Mouse (Mus musculus) C3H10T1/2 (cell line): ENCODE data around the gene Cercam. TPM values are rescaled to one million over a fixed set of nuclear protein-coding genes. Genes with fewer than 3 reads are reported as not detected.

Experiments
- polyA plus RNA-seq, 2 experiments: library from polyadenylated mRNA; unstranded; fragments of >200 nt; fragmentation: generic; extraction: Trizol; gene quantifications; one replicate each; pipeline ENCODE4 v1.2.1; 2012; ENCODE audit warnings: missing spikeins in 2 of 2

The Cercam gene
- 1 to 10 TPM in 1 of 2 experiments, under 1 TPM in 1; 0.12 to 2.1 TPM for polyA plus RNA-seq

DNA sequence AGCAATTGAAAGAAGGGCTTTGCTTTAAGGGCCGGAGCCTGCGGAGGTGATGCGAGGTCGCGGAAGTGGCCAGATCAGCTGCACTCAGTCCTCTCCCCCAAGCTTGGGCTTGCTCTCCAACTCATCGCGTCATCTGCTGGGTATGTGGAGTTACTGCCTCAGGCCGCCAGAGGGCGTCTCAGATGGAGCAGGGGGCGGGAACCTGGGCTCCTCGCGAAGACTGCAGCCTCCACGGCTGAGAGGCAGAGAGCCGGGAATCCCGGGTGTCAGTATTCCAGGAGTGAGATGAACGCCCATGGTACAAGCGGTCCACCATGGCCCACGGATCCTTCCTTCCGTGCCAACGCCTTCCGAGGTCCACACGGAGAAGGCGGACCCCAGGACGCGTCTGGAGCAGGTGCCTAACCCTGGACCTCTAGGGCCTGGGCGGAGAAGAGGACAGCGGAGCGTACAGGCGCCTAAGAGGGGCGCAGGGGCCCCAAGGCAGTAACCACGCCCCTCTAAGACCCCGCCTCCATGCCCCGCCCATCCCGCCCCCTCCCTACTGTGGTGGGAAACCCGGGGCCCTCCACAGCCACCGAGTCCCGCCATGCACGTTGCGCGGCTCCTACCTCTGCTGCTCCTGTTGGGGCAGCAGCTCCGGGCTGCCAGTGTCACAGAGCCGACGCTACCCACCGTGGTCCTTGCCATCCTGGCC, at the start of gene Cercam:
Cercam (plus strand) TSS at position 216 of the 697 bp plus-strand sequence.

DNA sequence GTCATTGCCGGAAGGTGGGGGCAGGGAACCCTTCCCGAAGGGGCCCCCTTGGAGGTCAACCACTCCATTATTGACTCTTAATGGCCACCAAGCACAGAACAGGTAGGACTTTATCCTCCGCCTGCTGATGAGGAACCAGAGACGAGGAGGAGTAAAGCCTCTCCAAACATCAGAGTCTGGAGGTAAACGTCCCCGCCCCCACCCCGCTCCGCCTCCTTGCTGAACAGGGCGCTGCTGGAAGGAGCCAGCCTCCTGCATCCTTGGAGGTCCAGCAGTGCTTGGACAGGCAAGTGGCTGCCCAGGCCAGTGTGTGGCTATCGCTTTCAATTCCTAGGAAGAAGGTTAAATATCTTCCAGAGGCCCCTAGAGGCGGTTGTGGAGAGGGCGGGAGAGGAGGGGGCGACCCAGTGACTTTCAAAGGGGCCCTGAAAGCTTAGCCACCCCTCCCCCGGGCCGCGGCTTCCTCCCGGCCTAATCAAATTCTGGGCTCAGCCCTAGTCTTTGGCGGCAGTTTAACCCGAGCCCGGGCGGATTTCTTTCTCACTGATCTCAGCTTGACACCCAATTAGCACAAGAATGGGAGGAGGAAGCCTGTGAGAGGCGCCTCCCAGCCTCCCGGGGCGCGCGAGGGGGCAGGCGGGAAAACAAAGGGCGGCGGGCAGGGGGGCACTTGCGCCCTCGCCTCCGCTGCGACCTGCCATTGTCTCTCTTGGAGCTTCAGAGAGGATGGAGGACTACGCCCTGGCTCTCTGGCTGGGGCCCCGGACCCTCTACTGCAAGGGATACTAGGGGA, 48.7 kb upstream of the Cercam start, which contains the start of gene Urm1:
Urm1 (plus strand) TSS at position 51 of the 793 bp plus-strand sequence.

DNA sequence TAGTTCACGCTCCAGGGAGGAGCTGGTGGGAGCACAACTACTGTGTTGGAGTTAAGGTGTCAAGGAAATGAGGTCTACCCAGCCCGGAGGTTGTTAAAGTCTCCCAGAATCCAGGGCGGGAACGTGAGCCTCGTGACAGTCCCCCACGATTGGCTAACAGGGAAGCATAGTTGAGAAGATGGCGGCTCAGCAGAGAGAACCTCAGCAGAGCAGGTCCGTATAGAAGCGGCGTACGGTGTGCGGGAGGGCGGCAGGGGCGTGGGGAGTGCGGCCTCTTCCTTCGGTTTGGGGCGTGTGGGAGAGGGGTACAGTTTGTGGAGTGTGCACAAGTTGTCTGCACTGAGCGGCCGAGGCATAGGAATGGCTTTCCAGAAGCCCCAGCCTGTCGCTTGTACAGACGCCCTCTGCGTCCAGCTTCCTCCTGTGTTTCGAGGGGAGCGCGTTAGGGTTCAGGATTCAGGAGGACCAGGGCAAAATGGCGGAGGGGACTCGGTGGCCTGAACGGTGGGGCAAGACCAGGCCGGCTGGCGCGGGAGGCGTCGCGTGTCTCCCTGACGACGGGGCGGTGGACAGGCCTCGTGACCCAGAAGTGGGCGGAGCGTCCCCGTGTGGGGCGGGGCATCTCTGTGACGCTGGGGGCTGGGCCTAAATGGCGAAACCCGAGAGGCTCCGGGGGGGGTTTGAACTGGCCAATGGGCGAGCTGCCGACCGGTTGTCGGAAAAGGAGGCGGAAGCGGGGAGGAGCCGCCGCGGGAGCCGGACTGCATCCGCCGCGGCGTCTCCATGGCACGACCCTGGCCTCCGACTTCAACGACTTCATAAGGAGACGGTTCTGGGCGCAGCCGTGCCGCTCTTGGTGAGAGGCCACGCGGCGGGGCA, 20.3 kb downstream of the Cercam start, which contains the start of gene Odf2:
Odf2 (plus strand) TSS at position 156 of the 879 bp plus-strand sequence.

Other genes with a start within 250 kb of the Cercam start
- gene Rapgef1, start 249.4 kb upstream of the Cercam start, polyA plus RNA-seq = 10 to 100 TPM; 24.4 to 43.6 TPM
- gene Gm13420, start 117.5 kb upstream of the Cercam start, polyA plus RNA-seq = not detected
- gene Gm13547, start 109.9 kb upstream of the Cercam start, polyA plus RNA-seq = not detected
- gene Coq4, start 81.7 kb upstream of the Cercam start, polyA plus RNA-seq = 10 to 100 TPM; 17.0 to 54.9 TPM
- gene Trub2, start 80.7 kb upstream of the Cercam start, polyA plus RNA-seq = 10 to 100 TPM; 11.3 to 17.7 TPM
- 10 to 100 TPM; 18.4 to 24.1 TPM for gene Slc27a4, start 66.5 kb upstream of the Cercam start, polyA plus RNA-seq
- gene Urm1, start 49.1 kb upstream of the Cercam start, polyA plus RNA-seq = 10 to 100 TPM; 48.4 to 54.2 TPM
- 10 to 100 TPM in 1 of 2 experiments, 1 to 10 TPM in 1; 8.9 to 31.3 TPM for gene Odf2, start 20.1 kb downstream of the Cercam start, polyA plus RNA-seq
- gene Gle1, start 66.3 kb downstream of the Cercam start, polyA plus RNA-seq = 10 to 100 TPM; 14.2 to 23.3 TPM
- 100 to 1,000 TPM in 1 of 2 experiments, 10 to 100 TPM in 1; 22.2 to 162 TPM for gene Sptan1, start 96.4 kb downstream of the Cercam start, polyA plus RNA-seq
- gene Wdr34, start 179.7 kb downstream of the Cercam start, polyA plus RNA-seq = 10 to 100 TPM; 24.5 to 44.4 TPM
- gene Set, start 188.2 kb downstream of the Cercam start, polyA plus RNA-seq = 10 to 100 TPM; 40.5 to 75.5 TPM
- 10 to 100 TPM in 1 of 2 experiments, 1 to 10 TPM in 1; 4.4 to 10.5 TPM for gene Pkn3, start 208.5 kb downstream of the Cercam start, polyA plus RNA-seq
- gene Zdhhc12, start 224.5 kb downstream of the Cercam start, polyA plus RNA-seq = 10 to 100 TPM; 14.7 to 19.7 TPM